8 mouse cellular contexts compared by ENCODE assay signal in genomic region chr13:48130724-48131123, GRCm38 (mm10).
DNase-seq lines count a peak whose midpoint lies in the region; ATAC-seq and TF ChIP-seq lines count a peak whose summit lies in the region.

No protein-coding gene starts in this region.

- WGBS in forebrain, embryonic 12.5 days: under 1% methylated on average over 17 of the region's 17 CpGs
- WGBS in heart, embryonic 14.5 days: under 1% methylated on average over 17 of the region's 17 CpGs
- 2% methylated on average over 17 of the region's 17 CpGs for WGBS in kidney, postnatal 0 days
- WGBS in neural tube, embryonic 12.5 days: under 1% methylated on average over 17 of the region's 17 CpGs

- H3K27ac ChIP-seq in forebrain, embryonic 12.5 days: peak overlapping the region; percentile 89
- peak overlapping the region; percentile 20 to 55; a peak in 3 of 4 replicates for H3K27ac ChIP-seq in heart, embryonic 14.5 days (replicated peaks in 1 of 2; ENCODE audit: control insufficient read depth in 1 of 2, insufficient read depth in 1 of 2, low read depth in 2 of 2, low read length in 2 of 2)
- H3K27ac ChIP-seq in kidney, postnatal 0 days: peak overlapping the region; percentile 73
- no peak overlapping the region for H3K27ac ChIP-seq in neural tube, embryonic 12.5 days

- no peak overlapping the region for H3K9ac ChIP-seq in forebrain, embryonic 12.5 days
- H3K9ac ChIP-seq in heart, embryonic 14.5 days (ENCODE audit: low read length): peak overlapping the region; percentile 65
- peak overlapping the region; percentile 35; the same call in 1 of the 2 replicates for H3K9ac ChIP-seq in kidney, postnatal 0 days (ENCODE audit: low read depth, low read length)
- H3K9ac ChIP-seq in neural tube, embryonic 12.5 days: no peak overlapping the region

- no peak overlapping the region; the same call in 1 of the 2 replicates for H3K4me3 ChIP-seq in forebrain, embryonic 12.5 days (replicated peaks)
- H3K4me3 ChIP-seq in heart, embryonic 14.5 days (ENCODE audit: control insufficient read depth in 1 of 2, insufficient read depth in 1 of 2, low read depth in 1 of 2, low read length in 2 of 2): peak overlapping the region; percentile 30 to 45
- peak overlapping the region; percentile 16 for H3K4me3 ChIP-seq in kidney, postnatal 0 days (replicated peaks; ENCODE audit: low read depth, low read length)
- no peak overlapping the region for H3K4me3 ChIP-seq in neural tube, embryonic 12.5 days

- no peaks in the 10 kb centered on the region for H3K9me3 ChIP-seq in forebrain, embryonic 12.5 days
- H3K9me3 ChIP-seq in heart, embryonic 14.5 days (ENCODE audit: control insufficient read depth, low read length): no peaks in the 10 kb centered on the region
- H3K9me3 ChIP-seq in kidney, postnatal 0 days (replicated peaks; ENCODE audit: low read length): no peaks in the 10 kb centered on the region
- no peaks in the 10 kb centered on the region for H3K9me3 ChIP-seq in neural tube, embryonic 12.5 days

- H3K4me1 ChIP-seq in forebrain, embryonic 12.5 days: peaks cover 52% of the 10 kb centered on the region
- peaks cover 0 to 3% of the 10 kb centered on the region in 2 experiments; a peak in 2 of 4 replicates for H3K4me1 ChIP-seq in heart, embryonic 14.5 days (ENCODE audit: control insufficient read depth in 2 of 2, insufficient read depth in 2 of 2, low read length in 2 of 2)
- H3K4me1 ChIP-seq in kidney, postnatal 0 days (replicated peaks; ENCODE audit: insufficient read depth, low read length): peaks cover 20% of the 10 kb centered on the region
- H3K4me1 ChIP-seq in neural tube, embryonic 12.5 days: peaks cover 30% of the 10 kb centered on the region

- ATAC-seq in forebrain, embryonic 12.5 days (ENCODE audit: low FRiP score): peak; percentile 86
- ATAC-seq in heart, embryonic 14.5 days (ENCODE audit: insufficient number of reproducible peaks, insufficient read depth, low FRiP score, low read depth): peak; percentile 80; the same call in 1 of the 2 replicates
- peak; percentile 83 for ATAC-seq in kidney, postnatal 0 days (replicated peaks; ENCODE audit: low FRiP score, low read depth)
- peak; percentile 87 for ATAC-seq in neural tube, embryonic 12.5 days (ENCODE audit: low FRiP score, low read depth)

- H3K4me2 ChIP-seq in forebrain, embryonic 12.5 days: peak overlapping the region; percentile 28
- peak overlapping the region; percentile 65 for H3K4me2 ChIP-seq in heart, embryonic 14.5 days (ENCODE audit: low read length)
- peak overlapping the region; percentile 52 for H3K4me2 ChIP-seq in kidney, postnatal 0 days (ENCODE audit: low read length)
- H3K4me2 ChIP-seq in neural tube, embryonic 12.5 days (replicated peaks): peak overlapping the region; percentile 37

- no peaks in the 10 kb centered on the region for H3K27me3 ChIP-seq in forebrain, embryonic 12.5 days
- H3K27me3 ChIP-seq in heart, embryonic 14.5 days (ENCODE audit: control insufficient read depth, insufficient read depth, low read length): no peaks in the 10 kb centered on the region
- H3K27me3 ChIP-seq in kidney, postnatal 0 days (ENCODE audit: insufficient read depth, low read length): no peaks in the 10 kb centered on the region
- H3K27me3 ChIP-seq in neural tube, embryonic 12.5 days (replicated peaks): no peaks in the 10 kb centered on the region

- 0 out of 2 replicates have a peak, but pooled peaks have one; percentile 27 for TF ChIP-seq CTCF in kidney, postnatal 0 days (IDR thresholded peaks at IDR 0.05; ENCODE audit: low read depth)

- DNase-seq in layer of hippocampus, adult 11-12 months (ENCODE audit: low spot score): peak; percentile 55
- DNase-seq in layer of hippocampus, adult 9-10 months (ENCODE audit: low spot score): no peak
- DNase-seq in kidney, postnatal 0 days (ENCODE audit: low spot score): peak; percentile 84
- peak; percentile 12 for DNase-seq in liver
- DNase-seq in urinary bladder, postnatal 25 days (ENCODE audit: low spot score): peak; percentile 25

- no peaks in the 10 kb centered on the region for H3K36me3 ChIP-seq in forebrain, embryonic 12.5 days (replicated peaks)
- H3K36me3 ChIP-seq in heart, embryonic 14.5 days (ENCODE audit: control insufficient read depth, insufficient read depth, low read length): no peaks in the 10 kb centered on the region
- no peaks in the 10 kb centered on the region for H3K36me3 ChIP-seq in kidney, postnatal 0 days (ENCODE audit: insufficient read depth, low read length)
- H3K36me3 ChIP-seq in neural tube, embryonic 12.5 days: no peaks in the 10 kb centered on the region

Comparison
In these comparisons a context has a peak if more than half of its experiments do, and no peak if none do; other contexts are left out.
1. H3K4me3 ChIP-seq: peak in heart, embryonic 14.5 days (2 of 2) and kidney, postnatal 0 days (single experiment); none in forebrain, embryonic 12.5 days (single experiment) and neural tube, embryonic 12.5 days (single experiment).
2. H3K9ac ChIP-seq: peak in heart, embryonic 14.5 days (single experiment) and kidney, postnatal 0 days (single experiment); none in forebrain, embryonic 12.5 days (single experiment) and neural tube, embryonic 12.5 days (single experiment).
3. Peak in every context shown above with its lines, with median percentiles within 50 percentile points of each other: ATAC-seq and H3K4me2 ChIP-seq.